Mouse (Mus musculus): ENCODE data around the gene Gpm6b. TPM values are rescaled to one million over a fixed set of nuclear protein-coding genes. Genes with fewer than 3 reads are reported as not detected.

Gene Gpm6b
- polyA plus RNA-seq, 2 experiments, result 18.3 to 21.3 TPM

DNA sequence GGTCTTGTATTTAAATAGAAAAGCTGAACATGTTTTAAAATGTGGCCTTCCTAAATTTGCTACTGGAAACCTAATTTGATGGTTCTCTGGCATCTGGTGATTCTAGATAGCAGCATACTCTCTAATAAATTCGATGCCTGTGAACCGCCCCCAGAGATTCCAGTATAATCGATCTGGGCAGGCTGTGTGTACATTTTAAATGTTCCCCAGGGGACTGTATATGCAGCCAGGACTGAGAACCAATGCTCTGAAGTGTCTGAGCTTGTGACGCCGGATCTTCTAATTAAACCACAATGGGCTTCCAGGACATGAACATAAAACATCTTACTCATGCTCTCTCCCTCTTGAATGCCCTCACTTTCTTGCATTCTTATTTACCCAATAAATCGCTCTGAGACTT lies 22.5 kb upstream of the Gpm6b start:
- no peaks in the 10 kb centered on the region for H3K36me3 ChIP-seq (ENCODE audit: control insufficient read depth, insufficient read depth, low read length)
- H3K4me2 ChIP-seq (replicated peaks; ENCODE audit: low read depth, low read length, severe bottlenecking), result no peak overlapping the region
- H3K27ac ChIP-seq (replicated peaks; ENCODE audit: low read depth, low read length), result no peak overlapping the region
- WGBS, result 59% methylated on average over 6 of the region's 6 CpGs
- H3K27me3 ChIP-seq (ENCODE audit: control insufficient read depth, insufficient read depth, low read length), result no peaks in the 10 kb centered on the region
- no peak for DNase-seq (ENCODE audit: low spot score)
- no peak for ATAC-seq (ENCODE audit: low FRiP score, low read depth)
- no peak for TF ChIP-seq POLR2A (IDR thresholded peaks at IDR 0.05; ENCODE audit: borderline replicate concordance, extremely low read depth, insufficient read depth, insufficient read length)
- H3K9me3 ChIP-seq (ENCODE audit: control insufficient read depth, low read length), result no peaks in the 10 kb centered on the region
- H3K4me3 ChIP-seq (replicated peaks; ENCODE audit: low read length), result no peak overlapping the region
- no peaks in the 10 kb centered on the region for H3K4me1 ChIP-seq (ENCODE audit: control insufficient read depth, insufficient read depth, low read length)
- no peak overlapping the region for H3K9ac ChIP-seq (ENCODE audit: low read depth, low read length, severe bottlenecking)

DNA sequence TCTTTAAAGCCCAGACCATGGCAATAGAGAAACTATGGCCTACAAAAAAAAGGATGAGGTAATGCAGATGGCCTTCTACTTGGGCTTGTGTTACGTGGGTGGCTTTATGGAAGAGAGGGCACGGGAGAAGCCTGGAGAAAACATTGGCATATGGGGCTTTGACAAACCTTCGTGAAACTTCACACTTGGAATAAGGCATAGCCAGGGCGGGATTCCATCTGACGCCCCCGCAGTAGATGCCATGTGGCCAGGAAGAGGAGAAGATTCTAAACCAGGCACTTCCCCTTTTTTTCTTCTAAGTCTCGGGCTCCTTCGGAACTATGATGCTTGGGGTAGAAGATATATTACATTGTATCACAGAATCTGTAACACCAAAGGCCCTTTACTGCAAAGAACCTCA lies 22.0 kb upstream of the Gpm6b start:
- no peaks in the 10 kb centered on the region for H3K4me1 ChIP-seq (ENCODE audit: control insufficient read depth, insufficient read depth, low read length)
- no peaks in the 10 kb centered on the region for H3K9me3 ChIP-seq (ENCODE audit: control insufficient read depth, low read length)
- TF ChIP-seq POLR2A (IDR thresholded peaks at IDR 0.05; ENCODE audit: borderline replicate concordance, extremely low read depth, insufficient read depth, insufficient read length), result no peak
- DNase-seq (ENCODE audit: low spot score), result no peak
- no peak overlapping the region for H3K27ac ChIP-seq (replicated peaks; ENCODE audit: low read depth, low read length)
- no peak overlapping the region for H3K9ac ChIP-seq (ENCODE audit: low read depth, low read length, severe bottlenecking)
- no peaks in the 10 kb centered on the region for H3K36me3 ChIP-seq (ENCODE audit: control insufficient read depth, insufficient read depth, low read length)
- no peak for ATAC-seq (ENCODE audit: low FRiP score, low read depth)
- no peak overlapping the region for H3K4me2 ChIP-seq (replicated peaks; ENCODE audit: low read depth, low read length, severe bottlenecking)
- 81% methylated on average over 8 of the region's 8 CpGs for WGBS
- no peak overlapping the region for H3K4me3 ChIP-seq (replicated peaks; ENCODE audit: low read length)
- H3K27me3 ChIP-seq (ENCODE audit: control insufficient read depth, insufficient read depth, low read length), result no peaks in the 10 kb centered on the region

DNA sequence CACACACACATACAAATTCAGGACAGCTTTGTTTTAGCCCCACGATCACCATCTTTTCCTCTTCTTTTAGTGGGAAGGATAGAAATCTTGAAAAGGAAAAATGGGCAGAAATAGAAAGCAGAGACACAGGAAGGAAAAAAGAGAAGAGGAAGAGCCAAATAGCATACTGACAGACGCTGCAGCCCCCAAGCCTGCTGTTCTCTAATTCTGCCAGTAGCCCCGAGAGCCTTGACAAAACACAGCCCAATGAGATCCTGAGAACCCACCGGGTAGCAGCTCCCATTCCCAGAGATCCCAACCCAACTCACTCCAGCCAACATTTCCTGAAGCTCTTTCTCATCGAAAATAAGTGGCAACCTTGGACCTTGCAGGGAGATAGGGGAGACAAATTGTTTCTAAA lies 19.4 kb upstream of the Gpm6b start:
- Histone ChIP-seq H3K4me3 (replicated peaks; ENCODE audit: low read length) (no peak overlapping the region), H3K4me2 (replicated peaks; ENCODE audit: low read depth, low read length, severe bottlenecking) (no peak overlapping the region), H3K9ac (ENCODE audit: low read depth, low read length, severe bottlenecking) (no peak overlapping the region), H3K9me3 (ENCODE audit: control insufficient read depth, low read length) (no peaks in the 10 kb centered on the region), H3K36me3 (ENCODE audit: control insufficient read depth, insufficient read depth, low read length) (no peaks in the 10 kb centered on the region), H3K4me1 (ENCODE audit: control insufficient read depth, insufficient read depth, low read length) (no peaks in the 10 kb centered on the region), H3K27ac (replicated peaks; ENCODE audit: low read depth, low read length) (no peak overlapping the region), H3K27me3 (ENCODE audit: control insufficient read depth, insufficient read depth, low read length) (no peaks in the 10 kb centered on the region)
- no peak for DNase-seq (ENCODE audit: low spot score)
- 62% methylated on average over 5 of the region's 5 CpGs for WGBS
- no peak for TF ChIP-seq POLR2A (IDR thresholded peaks at IDR 0.05; ENCODE audit: borderline replicate concordance, extremely low read depth, insufficient read depth, insufficient read length)
- no peak for ATAC-seq (ENCODE audit: low FRiP score, low read depth)

- DNase-seq (ENCODE audit: low spot score) (no peak), ATAC-seq (ENCODE audit: low FRiP score, low read depth) (no peak)
- WGBS, result 83% methylated on average over 5 of the region's 5 CpGs
- Histone ChIP-seq H3K4me2 (replicated peaks; ENCODE audit: low read depth, low read length, severe bottlenecking) (no peak overlapping the region), H3K27me3 (ENCODE audit: control insufficient read depth, insufficient read depth, low read length) (no peaks in the 10 kb centered on the region; the same call in 1 of the 2 replicates), H3K4me3 (replicated peaks; ENCODE audit: low read length) (no peak overlapping the region), H3K4me1 (ENCODE audit: control insufficient read depth, insufficient read depth, low read length) (no peaks in the 10 kb centered on the region), H3K9me3 (ENCODE audit: control insufficient read depth, low read length) (no peaks in the 10 kb centered on the region), H3K27ac (replicated peaks; ENCODE audit: low read depth, low read length) (no peak overlapping the region), H3K36me3 (ENCODE audit: control insufficient read depth, insufficient read depth, low read length) (no peaks in the 10 kb centered on the region), H3K9ac (ENCODE audit: low read depth, low read length, severe bottlenecking) (no peak overlapping the region)
- no peak for TF ChIP-seq POLR2A (IDR thresholded peaks at IDR 0.05; ENCODE audit: borderline replicate concordance, extremely low read depth, insufficient read depth, insufficient read length)
Measured at GRCm38 (mm10) chrX:166226856-166227255, 11.9 kb upstream of the Gpm6b start.

DNA sequence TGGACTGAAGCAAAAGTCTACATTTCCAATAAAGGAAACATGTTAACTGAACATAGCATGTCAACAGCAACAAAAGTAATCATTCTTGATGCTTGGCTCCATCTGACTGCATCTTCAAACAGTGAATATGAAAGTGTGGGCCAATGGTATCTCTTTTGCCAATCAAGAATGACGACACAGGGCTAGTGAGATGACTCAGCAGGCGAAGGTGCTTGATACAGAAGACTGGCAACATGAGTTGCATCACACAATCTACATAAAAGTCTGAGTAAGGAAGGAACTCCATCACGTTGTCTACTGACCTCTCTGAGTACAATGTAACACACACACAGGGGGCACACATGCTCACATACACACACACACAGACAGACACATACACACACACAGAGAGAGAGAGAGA lies 9.0 kb upstream of the Gpm6b start:
- Histone ChIP-seq H3K4me2 (replicated peaks; ENCODE audit: low read depth, low read length, severe bottlenecking) (no peak overlapping the region), H3K9ac (ENCODE audit: low read depth, low read length, severe bottlenecking) (no peak overlapping the region), H3K4me3 (replicated peaks; ENCODE audit: low read length) (no peak overlapping the region), H3K4me1 (ENCODE audit: control insufficient read depth, insufficient read depth, low read length) (no peaks in the 10 kb centered on the region), H3K9me3 (ENCODE audit: control insufficient read depth, low read length) (no peaks in the 10 kb centered on the region), H3K27me3 (ENCODE audit: control insufficient read depth, insufficient read depth, low read length) (no peaks in the 10 kb centered on the region; the same call in 1 of the 2 replicates), H3K27ac (replicated peaks; ENCODE audit: low read depth, low read length) (no peak overlapping the region), H3K36me3 (ENCODE audit: control insufficient read depth, insufficient read depth, low read length) (no peaks in the 10 kb centered on the region)
- DNase-seq (ENCODE audit: low spot score) (no peak), ATAC-seq (ENCODE audit: low FRiP score, low read depth) (no peak)
- 75% methylated on average over 3 of the region's 3 CpGs for WGBS
- TF ChIP-seq POLR2A (IDR thresholded peaks at IDR 0.05; ENCODE audit: borderline replicate concordance, extremely low read depth, insufficient read depth, insufficient read length), result no peak
